Mouse (Mus musculus) ES-E14 (cell line): ENCODE data around the gene Syn2.

ENCODE experiments used
- CHD2 ChIP-seq: IDR thresholded peaks from 2 replicates; pipeline ENCODE4 v1.6.1; 2014; ENCODE audit warnings: mild to moderate bottlenecking, low read depth, low read length, inconsistent platforms
- HCFC1 ChIP-seq: IDR thresholded peaks from 2 replicates; pipeline ENCODE4 v1.6.1; 2012; ENCODE audit warnings: low read length, inconsistent platforms, borderline replicate concordance; ENCODE audit not compliant: insufficient read depth
- MAFK ChIP-seq: IDR thresholded peaks from 2 replicates; pipeline ENCODE4 v1.6.1; 2014; ENCODE audit warnings: mild to moderate bottlenecking, low read depth, low read length, inconsistent platforms; ENCODE audit not compliant: insufficient read depth
- ZC3H11A ChIP-seq: IDR thresholded peaks from 2 replicates; pipeline ENCODE4 v1.6.1; 2012; ENCODE audit warnings: low read depth, mild to moderate bottlenecking, inconsistent platforms, low read length, borderline replicate concordance
- ZNF384 ChIP-seq: IDR thresholded peaks from 2 replicates; pipeline ENCODE4 v1.6.1; 2012; ENCODE audit warnings: low read depth, low read length, inconsistent platforms

GRCm38 (mm10) chr6:115102542-115102941 is 32.2 kb upstream of the Syn2 start:
- TF ChIP-seq MAFK (no peak), CHD2 (no peak), ZC3H11A (no peak), HCFC1 (no peak), ZNF384 (no peak)
